Mouse (Mus musculus): ENCODE data around the gene Prima1. TPM values are rescaled to one million over a fixed set of nuclear protein-coding genes. Genes with fewer than 3 reads are reported as not detected.

Prima1 gene
- polyA plus RNA-seq, 1 experiment from 2014 or later = 1.4 TPM

GRCm38 (mm10) chr12:103252901-103253434 lies 11.0 kb upstream of the Prima1 start:
- ATAC-seq (ENCODE audit: low FRiP score, low read depth) = no peak
- 81% methylated on average over 8 of the region's 8 CpGs for WGBS

GRCm38 (mm10) chr12:103251151-103251550 lies 9.2 kb upstream of the Prima1 start:
- peak; percentile 56; the same call in 1 of the 2 replicates for ATAC-seq (ENCODE audit: low FRiP score, low read depth)
- WGBS = 66% methylated on average over 5 of the region's 5 CpGs
- no peaks in the 10 kb centered on the region for H3K36me3 ChIP-seq
- H3K9me3 ChIP-seq = no peaks in the 10 kb centered on the region
- no peak overlapping the region for H3K4me3 ChIP-seq
- no peak overlapping the region for H3K9ac ChIP-seq
- no peak overlapping the region for H3K27ac ChIP-seq (replicated peaks)
- no peaks in the 10 kb centered on the region for H3K4me1 ChIP-seq (replicated peaks)
- no peak overlapping the region for H3K4me2 ChIP-seq
- H3K27me3 ChIP-seq = no peaks in the 10 kb centered on the region

More at GRCm38 (mm10) chr12:103252901-103253434, 11.0 kb upstream of the Prima1 start:
- no peak overlapping the region for H3K9ac ChIP-seq
- no peaks in the 10 kb centered on the region for H3K27me3 ChIP-seq
- H3K27ac ChIP-seq (replicated peaks) = no peak overlapping the region
- H3K9me3 ChIP-seq = no peaks in the 10 kb centered on the region
- H3K36me3 ChIP-seq = no peaks in the 10 kb centered on the region
- H3K4me2 ChIP-seq = no peak overlapping the region
- no peaks in the 10 kb centered on the region for H3K4me1 ChIP-seq (replicated peaks)
- H3K4me3 ChIP-seq = no peak overlapping the region

- no peak overlapping the region for H3K4me3 ChIP-seq
- no peak overlapping the region for H3K9ac ChIP-seq
- no peaks in the 10 kb centered on the region for H3K27me3 ChIP-seq
- H3K4me2 ChIP-seq = no peak overlapping the region
- 86% methylated on average over 6 of the region's 6 CpGs for WGBS
- ATAC-seq (ENCODE audit: low FRiP score, low read depth) = no peak
- H3K4me1 ChIP-seq (replicated peaks) = no peaks in the 10 kb centered on the region
- H3K9me3 ChIP-seq = no peaks in the 10 kb centered on the region
- no peaks in the 10 kb centered on the region for H3K36me3 ChIP-seq
- H3K27ac ChIP-seq (replicated peaks) = no peak overlapping the region
Measured at GRCm38 (mm10) chr12:103250333-103250732, 8.4 kb upstream of the Prima1 start.

- Histone ChIP-seq H3K27ac (replicated peaks) (no peak overlapping the region), H3K36me3 (no peaks in the 10 kb centered on the region), H3K9me3 (no peaks in the 10 kb centered on the region), H3K27me3 (peaks cover 13% of the 10 kb centered on the region), H3K4me2 (peak overlapping the region; percentile 96), H3K9ac (no peak overlapping the region), H3K4me1 (replicated peaks) (peaks cover 16% of the 10 kb centered on the region), H3K4me3 (peak overlapping the region; percentile 72)
- WGBS = 2% methylated on average over 11 of the region's 11 CpGs
- no peak for ATAC-seq (ENCODE audit: low FRiP score, low read depth)
Measured at GRCm38 (mm10) chr12:103243041-103243440, 1.1 kb upstream of the Prima1 start.

GRCm38 (mm10) chr12:103242591-103243025 lies 658 bp upstream of the Prima1 start:
- Histone ChIP-seq H3K27ac (replicated peaks) (peak overlapping the region; percentile 72), H3K9ac (peak overlapping the region; percentile 58), H3K27me3 (peaks cover 13% of the 10 kb centered on the region), H3K4me2 (peak overlapping the region; percentile 96), H3K36me3 (no peaks in the 10 kb centered on the region), H3K9me3 (no peaks in the 10 kb centered on the region), H3K4me1 (replicated peaks) (peaks cover 16% of the 10 kb centered on the region), H3K4me3 (peak overlapping the region; percentile 72)
- peak; percentile 85 for ATAC-seq (ENCODE audit: low FRiP score, low read depth)
- WGBS = 0% methylated on average over 25 of the region's 34 CpGs

- Histone ChIP-seq H3K27ac (replicated peaks) (no peak overlapping the region), H3K27me3 (peaks cover 13% of the 10 kb centered on the region)
Measured at GRCm38 (mm10) chr12:103241311-103242082, 453 bp downstream of the Prima1 start.

GRCm38 (mm10) chr12:103238924-103239460 lies 3.0 kb downstream of the Prima1 start:
- Histone ChIP-seq H3K9me3 (no peaks in the 10 kb centered on the region), H3K4me2 (no peak overlapping the region), H3K27me3 (peaks cover 9% of the 10 kb centered on the region), H3K27ac (replicated peaks) (no peak overlapping the region), H3K4me1 (replicated peaks) (peaks cover 16% of the 10 kb centered on the region), H3K9ac (no peak overlapping the region), H3K4me3 (no peak overlapping the region), H3K36me3 (no peaks in the 10 kb centered on the region)
- ATAC-seq (ENCODE audit: low FRiP score, low read depth) = no peak
- WGBS = 60% methylated on average over 7 of the region's 7 CpGs

More at GRCm38 (mm10) chr12:103241311-103242082, 453 bp downstream of the Prima1 start:
- H3K9me3 ChIP-seq = no peaks in the 10 kb centered on the region
- 10% methylated on average over 35 of the region's 36 CpGs for WGBS
- H3K4me2 ChIP-seq = peak overlapping the region; percentile 96
- H3K36me3 ChIP-seq = no peaks in the 10 kb centered on the region
- peak overlapping the region; percentile 72 for H3K4me3 ChIP-seq
- peak overlapping the region; percentile 58 for H3K9ac ChIP-seq
- peak; percentile 52 for ATAC-seq (ENCODE audit: low FRiP score, low read depth)
- H3K4me1 ChIP-seq (replicated peaks) = peaks cover 16% of the 10 kb centered on the region

- 79% methylated on average over 2 of the region's 2 CpGs for WGBS
- Histone ChIP-seq H3K27ac (replicated peaks) (no peak overlapping the region), H3K4me3 (no peak overlapping the region), H3K27me3 (no peaks in the 10 kb centered on the region), H3K4me1 (replicated peaks) (no peaks in the 10 kb centered on the region), H3K9ac (no peak overlapping the region), H3K9me3 (no peaks in the 10 kb centered on the region), H3K36me3 (no peaks in the 10 kb centered on the region), H3K4me2 (no peak overlapping the region)
- no peak for ATAC-seq (ENCODE audit: low FRiP score, low read depth)
Measured at GRCm38 (mm10) chr12:103235856-103236255, 6.1 kb downstream of the Prima1 start.

GRCm38 (mm10) chr12:103235251-103235650 lies 6.7 kb downstream of the Prima1 start:
- ATAC-seq (ENCODE audit: low FRiP score, low read depth) = no peak
- Histone ChIP-seq H3K4me3 (no peak overlapping the region), H3K27me3 (no peaks in the 10 kb centered on the region), H3K9me3 (no peaks in the 10 kb centered on the region), H3K27ac (replicated peaks) (no peak overlapping the region), H3K9ac (no peak overlapping the region), H3K4me1 (replicated peaks) (no peaks in the 10 kb centered on the region), H3K4me2 (no peak overlapping the region), H3K36me3 (no peaks in the 10 kb centered on the region)
- WGBS = 63% methylated on average over 10 of the region's 10 CpGs

GRCm38 (mm10) chr12:103229058-103229457 lies 12.9 kb downstream of the Prima1 start:
- no peaks in the 10 kb centered on the region for H3K36me3 ChIP-seq
- no peak overlapping the region for H3K4me3 ChIP-seq
- 83% methylated on average over 4 of the region's 4 CpGs for WGBS
- no peaks in the 10 kb centered on the region for H3K4me1 ChIP-seq (replicated peaks)
- no peak overlapping the region for H3K9ac ChIP-seq
- no peak overlapping the region for H3K27ac ChIP-seq (replicated peaks)
- H3K27me3 ChIP-seq = no peaks in the 10 kb centered on the region
- ATAC-seq (ENCODE audit: low FRiP score, low read depth) = no peak
- H3K9me3 ChIP-seq = no peaks in the 10 kb centered on the region
- H3K4me2 ChIP-seq = no peak overlapping the region

- WGBS = 90% methylated on average over 4 of the region's 4 CpGs
- no peaks in the 10 kb centered on the region for H3K9me3 ChIP-seq
- no peak overlapping the region for H3K27ac ChIP-seq (replicated peaks)
- no peaks in the 10 kb centered on the region for H3K27me3 ChIP-seq
- no peaks in the 10 kb centered on the region for H3K4me1 ChIP-seq (replicated peaks)
- H3K4me3 ChIP-seq = no peak overlapping the region
- no peak for ATAC-seq (ENCODE audit: low FRiP score, low read depth)
- no peak overlapping the region for H3K4me2 ChIP-seq
- no peaks in the 10 kb centered on the region for H3K36me3 ChIP-seq
- H3K9ac ChIP-seq = no peak overlapping the region
Measured at GRCm38 (mm10) chr12:103226121-103226520, 15.8 kb downstream of the Prima1 start.

GRCm38 (mm10) chr12:103223671-103224070 lies 18.3 kb downstream of the Prima1 start:
- no peak overlapping the region for H3K4me3 ChIP-seq
- H3K9ac ChIP-seq = no peak overlapping the region
- H3K27me3 ChIP-seq = no peaks in the 10 kb centered on the region
- no peaks in the 10 kb centered on the region for H3K36me3 ChIP-seq
- H3K4me1 ChIP-seq (replicated peaks) = no peaks in the 10 kb centered on the region
- H3K9me3 ChIP-seq = no peaks in the 10 kb centered on the region
- no peak overlapping the region for H3K4me2 ChIP-seq
- ATAC-seq (ENCODE audit: low FRiP score, low read depth) = no peak
- no peak overlapping the region for H3K27ac ChIP-seq (replicated peaks)
- 81% methylated on average over 9 of the region's 9 CpGs for WGBS
